Mouse (Mus musculus): ENCODE results near the gene Atp23. TPM values are rescaled to one million over a fixed set of nuclear protein-coding genes. Genes with fewer than 3 reads are reported as not detected.

Atp23 gene
- polyA plus RNA-seq, 1 experiment, result 6.3 TPM

DNA sequence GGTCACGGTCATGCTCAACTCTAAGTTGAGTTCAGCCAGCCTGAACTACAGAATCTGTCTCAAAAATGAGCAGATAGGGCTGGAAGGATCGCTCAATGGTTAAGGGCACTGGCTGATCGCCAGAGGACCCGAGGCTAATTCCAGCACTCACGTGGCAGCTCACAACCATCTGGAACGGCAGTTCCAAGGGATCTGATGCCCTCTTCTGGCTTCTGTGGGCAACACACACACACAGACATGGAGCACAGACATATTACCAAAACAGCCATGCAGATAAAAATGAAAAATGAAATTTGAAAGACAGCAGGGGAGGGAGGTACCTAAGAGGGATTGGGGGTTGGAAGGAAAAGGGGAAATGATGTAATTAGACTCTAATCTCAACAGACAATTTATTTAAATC, 5.3 kb downstream of the Atp23 start:
- H3K36me3 ChIP-seq (ENCODE audit: control insufficient read depth, insufficient read depth), result peaks cover 3% of the 10 kb centered on the region
- no peak overlapping the region for H3K4me2 ChIP-seq (ENCODE audit: low read depth)
- H3K4me3 ChIP-seq, result no peak overlapping the region
- no peaks in the 10 kb centered on the region for H3K79me2 ChIP-seq (ENCODE audit: control insufficient read depth, insufficient read depth)
- TF ChIP-seq TCF3 (IDR thresholded peaks at IDR 0.05; ENCODE audit: insufficient read length, low read depth) (no peak), POLR2AphosphoS2 (IDR thresholded peaks at IDR 0.05; ENCODE audit: insufficient read length, low read depth) (no peak), USF1 (IDR thresholded peaks at IDR 0.05; ENCODE audit: low read depth) (no peak), MAX (IDR thresholded peaks at IDR 0.05; ENCODE audit: low read depth) (no peak), REST (IDR thresholded peaks at IDR 0.05; ENCODE audit: insufficient read depth, insufficient read length) (no peak), POLR2A (IDR thresholded peaks at IDR 0.05; ENCODE audit: insufficient read length, low read depth) (no peak), E2F4 (IDR thresholded peaks at IDR 0.05; ENCODE audit: insufficient read depth) (no peak), TCF12 (IDR thresholded peaks at IDR 0.05; ENCODE audit: insufficient read depth, poor library complexity, severe bottlenecking) (no peak), CEBPB (IDR thresholded peaks at IDR 0.05; ENCODE audit: insufficient read depth, poor library complexity, severe bottlenecking) (no peak)
- no peaks in the 10 kb centered on the region for H3K27me3 ChIP-seq (ENCODE audit: control insufficient read depth, insufficient read depth, insufficient read length)
- no peak overlapping the region for H3ac ChIP-seq (ENCODE audit: control insufficient read depth, insufficient read length)

DNA sequence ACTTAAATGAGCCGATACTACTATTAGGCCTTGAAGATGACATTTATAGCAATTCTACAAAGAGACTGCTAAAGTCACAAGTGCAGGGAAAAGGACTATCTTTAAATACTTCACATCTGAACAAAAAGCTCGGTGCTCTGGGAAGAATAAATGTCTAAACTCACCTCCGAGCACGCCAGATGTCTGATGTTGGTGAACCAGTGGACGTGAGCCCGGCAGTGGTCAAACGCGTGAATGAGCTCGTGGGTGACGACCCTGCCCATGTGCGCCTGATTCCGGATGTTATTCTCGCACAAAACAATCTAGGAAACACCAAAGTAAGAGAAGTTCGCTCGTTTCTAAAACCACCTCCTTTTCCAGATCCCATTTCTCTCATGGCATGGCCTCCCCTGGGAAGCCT, 7.1 kb downstream of the Atp23 start:
- no peak overlapping the region for H3K4me3 ChIP-seq
- no peaks in the 10 kb centered on the region for H3K79me2 ChIP-seq (ENCODE audit: control insufficient read depth, insufficient read depth)
- H3K4me2 ChIP-seq (ENCODE audit: low read depth), result no peak overlapping the region
- no peak overlapping the region for H3ac ChIP-seq (ENCODE audit: control insufficient read depth, insufficient read length)
- TF ChIP-seq POLR2A (IDR thresholded peaks at IDR 0.05; ENCODE audit: insufficient read length, low read depth), result no peak
- no peak for TF ChIP-seq E2F4 (IDR thresholded peaks at IDR 0.05; ENCODE audit: insufficient read depth)
- TF ChIP-seq MAX (IDR thresholded peaks at IDR 0.05; ENCODE audit: low read depth), result no peak
- TF ChIP-seq MYOD1 (IDR thresholded peaks at IDR 0.05; ENCODE audit: control insufficient read depth in 1 of 3, insufficient read length in 2 of 3, low read depth in 2 of 3), result no peak
- TF ChIP-seq TCF12 (IDR thresholded peaks at IDR 0.05; ENCODE audit: insufficient read depth, poor library complexity, severe bottlenecking), result no peak
- TF ChIP-seq REST (IDR thresholded peaks at IDR 0.05; ENCODE audit: insufficient read depth, insufficient read length), result no peak
- no peak for TF ChIP-seq MYOG (IDR thresholded peaks at IDR 0.05; ENCODE audit: control insufficient read depth in 1 of 3, insufficient read depth in 1 of 3, insufficient read length in 2 of 3, low read depth in 2 of 3)
- no peak for TF ChIP-seq USF1 (IDR thresholded peaks at IDR 0.05; ENCODE audit: low read depth)
- no peaks in the 10 kb centered on the region for H3K27me3 ChIP-seq (ENCODE audit: control insufficient read depth, insufficient read depth, insufficient read length)
- H3K36me3 ChIP-seq (ENCODE audit: control insufficient read depth, insufficient read depth), result peaks cover 12% of the 10 kb centered on the region

- H3ac ChIP-seq (ENCODE audit: control insufficient read depth, insufficient read length), result no peak overlapping the region
Measured at GRCm38 (mm10) chr10:126893145-126893544, 8.0 kb downstream of the Atp23 start.

DNA sequence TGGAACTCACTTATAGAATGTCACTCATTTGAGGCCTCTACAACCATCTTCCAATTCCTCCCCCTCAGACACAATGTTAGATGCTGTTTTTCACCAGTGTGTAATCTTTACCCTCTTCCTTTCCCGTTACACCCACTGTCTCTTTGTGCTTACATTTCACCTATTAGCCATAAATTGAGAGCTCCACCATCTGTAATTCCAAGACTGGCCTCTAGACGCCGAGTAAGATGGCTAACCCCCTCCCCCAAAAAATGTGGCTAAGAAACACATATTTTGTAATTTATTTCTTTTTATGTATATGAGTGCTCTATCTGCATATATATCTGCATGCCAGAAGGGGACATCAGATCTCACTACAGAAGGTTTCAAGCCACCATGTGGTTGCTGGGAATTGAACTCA, 27.4 kb downstream of the Atp23 start:
- H3K79me2 ChIP-seq (ENCODE audit: control insufficient read depth, insufficient read depth), result no peaks in the 10 kb centered on the region
- no peak overlapping the region for H3K4me2 ChIP-seq (ENCODE audit: low read depth)
- H3K4me3 ChIP-seq, result no peak overlapping the region
- H3ac ChIP-seq (ENCODE audit: control insufficient read depth, insufficient read length), result no peak overlapping the region
- no peaks in the 10 kb centered on the region for H3K27me3 ChIP-seq (ENCODE audit: control insufficient read depth, insufficient read depth, insufficient read length)
- TF ChIP-seq MYOD1 (IDR thresholded peaks at IDR 0.05; ENCODE audit: control insufficient read depth in 1 of 3, insufficient read length in 2 of 3, low read depth in 2 of 3) (no peak), POLR2A (IDR thresholded peaks at IDR 0.05; ENCODE audit: insufficient read length, low read depth) (no peak), TCF12 (IDR thresholded peaks at IDR 0.05; ENCODE audit: insufficient read depth, poor library complexity, severe bottlenecking) (no peak), SRF (IDR thresholded peaks at IDR 0.05; ENCODE audit: control insufficient read depth, insufficient read length, low read depth) (no peak), REST (IDR thresholded peaks at IDR 0.05; ENCODE audit: insufficient read depth, insufficient read length) (no peak), TCF3 (IDR thresholded peaks at IDR 0.05; ENCODE audit: insufficient read length, low read depth) (no peak), CEBPB (IDR thresholded peaks at IDR 0.05; ENCODE audit: insufficient read depth, poor library complexity, severe bottlenecking) (no peak), POLR2AphosphoS2 (IDR thresholded peaks at IDR 0.05; ENCODE audit: insufficient read length, low read depth) (no peak), MAX (IDR thresholded peaks at IDR 0.05; ENCODE audit: low read depth) (no peak), USF1 (IDR thresholded peaks at IDR 0.05; ENCODE audit: low read depth) (no peak), E2F4 (IDR thresholded peaks at IDR 0.05; ENCODE audit: insufficient read depth) (no peak), MYOG (IDR thresholded peaks at IDR 0.05; ENCODE audit: control insufficient read depth in 1 of 3, insufficient read depth in 1 of 3, insufficient read length in 2 of 3, low read depth in 2 of 3) (no peak)
- H3K36me3 ChIP-seq (ENCODE audit: control insufficient read depth, insufficient read depth), result no peaks in the 10 kb centered on the region

More at GRCm38 (mm10) chr10:126893145-126893544, 8.0 kb downstream of the Atp23 start:
- Histone ChIP-seq H3K4me3 (no peak overlapping the region), H3K4me2 (ENCODE audit: low read depth) (no peak overlapping the region), H3K79me2 (ENCODE audit: control insufficient read depth, insufficient read depth) (no peaks in the 10 kb centered on the region), H3K27me3 (ENCODE audit: control insufficient read depth, insufficient read depth, insufficient read length) (no peaks in the 10 kb centered on the region), H3K36me3 (ENCODE audit: control insufficient read depth, insufficient read depth) (peaks cover 17% of the 10 kb centered on the region)
- TF ChIP-seq MYOD1 (IDR thresholded peaks at IDR 0.05; ENCODE audit: control insufficient read depth in 1 of 3, insufficient read length in 2 of 3, low read depth in 2 of 3) (no peak), SRF (IDR thresholded peaks at IDR 0.05; ENCODE audit: control insufficient read depth, insufficient read length, low read depth) (no peak), REST (IDR thresholded peaks at IDR 0.05; ENCODE audit: insufficient read depth, insufficient read length) (no peak), POLR2A (IDR thresholded peaks at IDR 0.05; ENCODE audit: insufficient read length, low read depth) (no peak), POLR2AphosphoS2 (IDR thresholded peaks at IDR 0.05; ENCODE audit: insufficient read length, low read depth) (no peak), TCF12 (IDR thresholded peaks at IDR 0.05; ENCODE audit: insufficient read depth, poor library complexity, severe bottlenecking) (no peak), MAX (IDR thresholded peaks at IDR 0.05; ENCODE audit: low read depth) (no peak), E2F4 (IDR thresholded peaks at IDR 0.05; ENCODE audit: insufficient read depth) (no peak)

DNA sequence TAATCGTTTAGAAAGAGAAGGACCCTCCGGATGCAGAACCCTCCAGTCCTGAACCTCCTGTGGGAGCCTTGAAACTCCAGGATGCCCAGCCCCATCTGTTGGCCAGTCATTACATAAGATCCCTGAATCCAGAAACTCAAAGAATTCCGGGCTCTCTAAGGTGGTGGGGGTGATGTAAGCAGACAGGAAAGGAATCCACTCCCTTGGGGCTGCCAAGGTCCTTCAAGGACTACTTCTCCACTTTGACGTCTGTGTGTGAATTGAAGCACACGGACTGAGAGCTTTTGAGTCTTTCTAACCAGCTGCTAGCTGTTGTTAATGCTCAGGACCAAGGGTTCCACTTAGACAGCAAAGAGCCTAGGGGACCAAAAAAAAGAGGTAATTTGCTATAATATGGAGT, 28.9 kb downstream of the Atp23 start:
- Histone ChIP-seq H3K36me3 (ENCODE audit: control insufficient read depth, insufficient read depth) (no peaks in the 10 kb centered on the region), H3K4me2 (ENCODE audit: low read depth) (no peak overlapping the region), H3K27me3 (ENCODE audit: control insufficient read depth, insufficient read depth, insufficient read length) (no peaks in the 10 kb centered on the region), H3K4me3 (no peak overlapping the region), H3ac (ENCODE audit: control insufficient read depth, insufficient read length) (no peak overlapping the region), H3K79me2 (ENCODE audit: control insufficient read depth, insufficient read depth) (no peaks in the 10 kb centered on the region)
- TF ChIP-seq SRF (IDR thresholded peaks at IDR 0.05; ENCODE audit: control insufficient read depth, insufficient read length, low read depth) (no peak), E2F4 (IDR thresholded peaks at IDR 0.05; ENCODE audit: insufficient read depth) (no peak), POLR2A (IDR thresholded peaks at IDR 0.05; ENCODE audit: insufficient read length, low read depth) (no peak), MYOG (IDR thresholded peaks at IDR 0.05; ENCODE audit: control insufficient read depth in 1 of 3, insufficient read depth in 1 of 3, insufficient read length in 2 of 3, low read depth in 2 of 3) (no peak), TCF3 (IDR thresholded peaks at IDR 0.05; ENCODE audit: insufficient read length, low read depth) (no peak), CEBPB (IDR thresholded peaks at IDR 0.05; ENCODE audit: insufficient read depth, poor library complexity, severe bottlenecking) (no peak), USF1 (IDR thresholded peaks at IDR 0.05; ENCODE audit: low read depth) (no peak), MYOD1 (IDR thresholded peaks at IDR 0.05; ENCODE audit: control insufficient read depth in 1 of 3, insufficient read length in 2 of 3, low read depth in 2 of 3) (no peak), MAX (IDR thresholded peaks at IDR 0.05; ENCODE audit: low read depth) (no peak), TCF12 (IDR thresholded peaks at IDR 0.05; ENCODE audit: insufficient read depth, poor library complexity, severe bottlenecking) (no peak), POLR2AphosphoS2 (IDR thresholded peaks at IDR 0.05; ENCODE audit: insufficient read length, low read depth) (no peak), REST (IDR thresholded peaks at IDR 0.05; ENCODE audit: insufficient read depth, insufficient read length) (no peak)

Data from myocyte (in vitro differentiated cells).